Mouse (Mus musculus) myocyte (in vitro differentiated cells): ENCODE results near the gene Cpne9. TPM values are rescaled to one million over a fixed set of nuclear protein-coding genes. Genes with fewer than 3 reads are reported as not detected.
"Not testable (repeated sequence)": the region's sequence is repeated elsewhere in the genome, so short reads cannot be mapped to it uniquely, and the experiment has no call there.

ENCODE experiments used
- H3K27me3 ChIP-seq: one replicate; pipeline ENCODE4 v1.6.1; 2011; ENCODE audit not compliant: control insufficient read depth, insufficient read depth, insufficient read length
- H3K36me3 ChIP-seq: one replicate; pipeline ENCODE4 v1.6.1; 2011; ENCODE audit not compliant: control insufficient read depth, insufficient read depth
- H3K4me2 ChIP-seq: one replicate; pipeline ENCODE4 v1.6.1; 2011; ENCODE audit warnings: low read depth, control low read depth
- H3K4me3 ChIP-seq: one replicate; pipeline ENCODE4 v1.5.1; 2011; ENCODE audit warnings: mild to moderate bottlenecking, control low read depth, moderate library complexity
- H3K79me2 ChIP-seq: one replicate; pipeline ENCODE4 v1.6.1; 2011; ENCODE audit not compliant: control insufficient read depth, insufficient read depth
- H3ac ChIP-seq: one replicate; pipeline ENCODE4 v1.6.1; 2011; ENCODE audit not compliant: control insufficient read depth, insufficient read length
- CEBPB ChIP-seq: IDR thresholded peaks from 2 replicates; pipeline ENCODE4 v1.6.1; 2011; ENCODE audit warnings: mild to moderate bottlenecking, moderate library complexity; ENCODE audit not compliant: poor library complexity, insufficient read depth, severe bottlenecking
- E2F4 ChIP-seq: IDR thresholded peaks from one replicate; pipeline ENCODE4 v1.6.1; 2011; ENCODE audit warnings: mild to moderate bottlenecking, control low read depth, moderate library complexity; ENCODE audit not compliant: insufficient read depth
- MAX ChIP-seq: IDR thresholded peaks from one replicate; pipeline ENCODE4 v1.6.1; 2011; ENCODE audit warnings: low read depth, mild to moderate bottlenecking, control low read depth
- MYOD1 ChIP-seq, 3 experiments: IDR thresholded peaks; one replicate each; pipeline ENCODE4 v1.6.1; 2011; ENCODE audit warnings: control low read depth in 2 of 3, low read depth in 2 of 3, mild to moderate bottlenecking in 2 of 3, moderate library complexity in 1 of 3; ENCODE audit not compliant: insufficient read length in 2 of 3, control insufficient read depth in 1 of 3
- MYOG ChIP-seq, 3 experiments: IDR thresholded peaks; one replicate each; pipeline ENCODE4 v1.6.1; 2011; ENCODE audit warnings: control low read depth in 2 of 3, low read depth in 2 of 3, mild to moderate bottlenecking in 2 of 3; ENCODE audit not compliant: insufficient read length in 2 of 3, control insufficient read depth in 1 of 3, insufficient read depth in 1 of 3
- POLR2A ChIP-seq: IDR thresholded peaks from one replicate; pipeline ENCODE4 v1.6.1; 2011; ENCODE audit warnings: low read depth, mild to moderate bottlenecking, control low read depth, moderate library complexity; ENCODE audit not compliant: insufficient read length
- POLR2AphosphoS2 ChIP-seq: IDR thresholded peaks from one replicate; pipeline ENCODE4 v1.6.1; 2011; ENCODE audit warnings: low read depth, control low read depth; ENCODE audit not compliant: insufficient read length
- REST ChIP-seq: IDR thresholded peaks from one replicate; pipeline ENCODE4 v1.6.1; 2011; ENCODE audit warnings: mild to moderate bottlenecking, control low read depth, moderate library complexity; ENCODE audit not compliant: insufficient read depth, insufficient read length
- SRF ChIP-seq: IDR thresholded peaks from one replicate; pipeline ENCODE4 v1.6.1; 2011; ENCODE audit warnings: low read depth; ENCODE audit not compliant: control insufficient read depth, insufficient read length
- TCF12 ChIP-seq: IDR thresholded peaks from one replicate; pipeline ENCODE4 v1.6.1; 2011; ENCODE audit warnings: mild to moderate bottlenecking, control low read depth; ENCODE audit not compliant: poor library complexity, insufficient read depth, severe bottlenecking
- TCF3 ChIP-seq: IDR thresholded peaks from one replicate; pipeline ENCODE4 v1.6.1; 2011; ENCODE audit warnings: low read depth, control low read depth; ENCODE audit not compliant: insufficient read length
- USF1 ChIP-seq: IDR thresholded peaks from one replicate; pipeline ENCODE4 v1.6.1; 2011; ENCODE audit warnings: low read depth, mild to moderate bottlenecking, control low read depth, moderate library complexity
- polyA plus RNA-seq: library from polyadenylated mRNA; unstranded; fragments of >200 nt; fragmentation: generic; extraction: Trizol; gene quantifications from one replicate; pipeline ENCODE4 v1.2.1, GENCODE M21; 2012; ENCODE audit warnings: missing spikeins

The Cpne9 gene
- polyA plus RNA-seq, 1 experiment = 0.08 TPM

GRCm38 (mm10) chr6:113326533-113327315, 44.6 kb downstream of the Cpne9 start, which contains the start of gene Ogg1:
TSS of gene Ogg1 (plus strand) at chr6:113326972.
- peaks cover 34% of the 10 kb centered on the region for H3K36me3 ChIP-seq
- TF ChIP-seq CEBPB (no peak), SRF (peak; percentile 74), POLR2AphosphoS2 (peak; percentile 96), USF1 (no peak), MAX (no peak), REST (no peak), MYOD1 (IDR thresholded peaks at IDR 0.05; ENCODE audit: control insufficient read depth in 1 of 3, insufficient read length in 2 of 3, low read depth in 2 of 3) (peak in 1 of 3 experiments; percentile 0), TCF3 (no peak), MYOG (IDR thresholded peaks at IDR 0.05; ENCODE audit: control insufficient read depth in 1 of 3, insufficient read depth in 1 of 3, insufficient read length in 2 of 3, low read depth in 2 of 3) (no peak), E2F4 (peak; percentile 92), TCF12 (no peak), POLR2A (peak; percentile 94)

GRCm38 (mm10) chr6:113329396-113329795, 47.3 kb downstream of the Cpne9 start:
- Histone ChIP-seq H3K27me3 (no peaks in the 10 kb centered on the region), H3K36me3 (peaks cover 20% of the 10 kb centered on the region), H3K4me2 (no peak overlapping the region), H3K79me2 (no peaks in the 10 kb centered on the region), H3K4me3 (no peak overlapping the region), H3ac (no peak overlapping the region)
- no peak for TF ChIP-seq MYOD1 (IDR thresholded peaks at IDR 0.05; ENCODE audit: control insufficient read depth in 1 of 3, insufficient read length in 2 of 3, low read depth in 2 of 3)

More at GRCm38 (mm10) chr6:113326533-113327315, 44.6 kb downstream of the Cpne9 start, which contains the start of gene Ogg1:
- Histone ChIP-seq H3K79me2 (no peaks in the 10 kb centered on the region), H3K4me2 (peak within 1 kb of the TSS; percentile 82), H3K4me3 (peak within 1 kb of the TSS; percentile 42), H3ac (peak within 1 kb of the TSS; percentile 49), H3K27me3 (no peaks in the 10 kb centered on the region)

- no peak overlapping the region for H3K4me3 ChIP-seq
- H3K36me3 ChIP-seq = peaks cover 8% of the 10 kb centered on the region
- no peak overlapping the region for H3ac ChIP-seq
- no peak overlapping the region for H3K4me2 ChIP-seq
- TF ChIP-seq POLR2AphosphoS2 (no peak), REST (no peak), MYOG (IDR thresholded peaks at IDR 0.05; ENCODE audit: control insufficient read depth in 1 of 3, insufficient read depth in 1 of 3, insufficient read length in 2 of 3, low read depth in 2 of 3) (no peak), MAX (no peak), USF1 (no peak), SRF (no peak), MYOD1 (IDR thresholded peaks at IDR 0.05; ENCODE audit: control insufficient read depth in 1 of 3, insufficient read length in 2 of 3, low read depth in 2 of 3) (no peak), TCF12 (no peak), POLR2A (no peak)
- no peaks in the 10 kb centered on the region for H3K27me3 ChIP-seq
- no peaks in the 10 kb centered on the region for H3K79me2 ChIP-seq
Measured at GRCm38 (mm10) chr6:113330547-113330946, 48.4 kb downstream of the Cpne9 start.

GRCm38 (mm10) chr6:113331721-113332120, 49.6 kb downstream of the Cpne9 start:
- no peaks in the 10 kb centered on the region for H3K27me3 ChIP-seq
- no peak overlapping the region for H3ac ChIP-seq
- H3K4me3 ChIP-seq = no peak overlapping the region
- no peak overlapping the region for H3K4me2 ChIP-seq
- no peaks in the 10 kb centered on the region for H3K79me2 ChIP-seq
- peak; percentile 42 for TF ChIP-seq POLR2AphosphoS2
- TF ChIP-seq USF1 = no peak
- H3K36me3 ChIP-seq = peaks cover 13% of the 10 kb centered on the region

GRCm38 (mm10) chr6:113332734-113333133, 50.6 kb downstream of the Cpne9 start:
- H3ac ChIP-seq, H3K79me2 ChIP-seq, H3K4me3 ChIP-seq, H3K4me2 ChIP-seq, H3K27me3 ChIP-seq: not testable (repeated sequence)
- peaks cover 19% of the 10 kb centered on the region for H3K36me3 ChIP-seq
